Mouse (Mus musculus) mature B cell (primary cell): ENCODE measurements around the gene Myrf.

ENCODE experiments used
- in situ Hi-C: fragments of 300-500 bp; cut with MboI; formaldehyde crosslinking; loops from 2 replicates; pipeline ENCODE4 v1.14.3; 2019

The Myrf gene

DNA sequence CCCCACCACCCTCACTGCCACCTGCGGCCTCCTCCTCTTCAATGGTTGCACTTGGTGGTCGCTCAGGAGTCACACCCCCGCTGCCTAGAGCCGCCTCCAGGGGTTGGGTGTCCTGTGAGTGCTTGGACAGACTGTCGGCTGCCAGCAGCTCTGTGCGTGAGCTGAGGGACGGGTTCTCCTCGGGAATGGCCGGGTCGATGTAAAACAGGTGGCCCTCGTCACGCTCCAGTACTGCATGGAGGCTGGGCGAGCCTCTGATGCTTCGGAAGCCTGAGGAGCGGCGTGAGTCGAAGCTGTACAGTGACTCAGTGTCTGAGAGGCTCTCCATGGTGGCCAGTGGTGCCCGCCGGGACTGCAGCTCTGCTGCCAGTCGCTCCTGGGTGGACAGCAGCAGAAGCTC lies 7.6 kb upstream of the Myrf start:
- in situ Hi-C loops, result no loop called here

DNA sequence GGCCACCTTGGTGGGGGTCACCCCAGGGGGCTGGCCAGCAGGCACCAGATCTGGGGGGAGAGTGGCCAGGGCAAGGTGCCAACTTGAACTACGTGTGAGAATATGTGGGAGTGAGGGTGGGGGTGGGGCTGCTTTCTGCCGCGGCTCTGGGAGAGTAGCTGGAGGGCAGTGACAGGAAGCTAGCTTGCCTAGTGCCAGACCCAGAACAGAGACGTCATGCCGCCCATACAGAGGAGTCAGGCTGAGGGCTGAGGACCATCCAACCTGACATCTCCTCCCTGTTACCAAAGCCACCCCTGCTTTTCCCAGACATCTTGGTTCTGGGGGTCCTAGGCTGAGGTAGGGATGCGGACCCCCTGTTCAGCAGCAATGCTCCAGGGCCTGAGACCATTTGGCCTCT lies 6.6 kb upstream of the Myrf start:
- in situ Hi-C loops, result no loop called here

GRCm38 (mm10) chr19:10244183-10244582 lies 3.6 kb upstream of the Myrf start:
- in situ Hi-C loops, result no loop called here

DNA sequence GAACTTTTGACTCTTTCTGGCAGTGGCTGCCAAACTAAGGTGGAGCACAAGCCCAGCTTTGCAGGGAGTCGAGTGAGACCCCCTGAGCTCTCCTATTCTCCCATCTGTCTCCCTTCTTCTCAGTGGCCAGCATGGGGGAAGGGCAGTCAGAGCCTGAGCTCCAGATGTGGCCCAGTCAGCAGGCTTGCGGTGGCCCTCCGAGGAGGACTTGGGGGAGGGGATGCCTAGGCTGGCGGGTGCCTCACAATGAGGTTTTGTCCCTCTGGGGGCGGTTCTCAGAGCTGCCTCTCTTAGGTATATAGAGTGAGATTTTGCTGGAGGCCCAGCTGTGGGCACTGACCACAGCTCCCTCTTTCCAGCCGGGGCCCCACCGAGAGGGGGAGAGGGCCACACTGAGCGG lies 2.4 kb upstream of the Myrf start:
- in situ Hi-C loops, result no loop called here

- in situ Hi-C loops, result no loop called here
Measured at GRCm38 (mm10) chr19:10239975-10240653, 434 bp downstream of the Myrf start.

GRCm38 (mm10) chr19:10239419-10239818 lies 1.1 kb downstream of the Myrf start:
- in situ Hi-C loops, result no loop called here

- in situ Hi-C loops, result no loop called here
Measured at GRCm38 (mm10) chr19:10238477-10238876, 2.1 kb downstream of the Myrf start.

DNA sequence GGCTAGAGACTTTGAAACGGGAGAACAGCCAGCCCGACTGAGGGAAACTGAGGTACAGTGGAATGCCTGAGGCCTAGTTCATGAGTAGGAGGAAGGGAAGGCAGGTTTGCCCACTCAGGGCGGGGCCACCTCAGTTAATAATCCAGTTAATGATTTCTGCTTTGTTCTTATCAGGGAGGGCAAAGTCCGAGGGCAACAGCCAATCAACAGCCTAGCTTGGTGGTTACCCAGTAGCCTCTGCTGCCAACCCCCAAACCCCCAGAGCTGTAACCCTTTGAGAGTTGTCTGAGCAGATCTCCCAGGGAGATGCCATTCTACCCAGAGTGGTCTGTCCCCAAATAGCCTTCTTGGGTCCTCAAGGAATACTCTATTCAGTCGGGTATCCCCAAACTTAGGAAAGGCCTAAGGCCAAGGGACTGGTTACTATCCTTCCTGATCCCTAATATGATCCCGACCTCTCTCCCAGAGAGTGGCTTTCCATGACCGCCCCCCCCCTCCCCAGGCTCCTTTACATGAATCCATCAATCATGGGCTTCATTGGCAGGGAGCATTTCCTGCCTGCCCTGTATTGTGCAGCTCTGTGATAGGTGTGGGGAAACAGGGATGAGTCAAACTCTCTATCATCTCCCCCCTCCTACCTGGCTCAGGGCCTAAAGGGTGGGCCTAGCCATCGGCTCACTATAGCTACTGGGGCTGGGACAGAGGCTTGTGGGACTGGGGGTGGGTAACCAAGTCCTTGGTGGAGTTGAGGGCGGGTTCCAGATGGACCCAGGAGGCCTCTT lies 4.6 kb downstream of the Myrf start:
- in situ Hi-C loops, result no loop called here

- in situ Hi-C loops, result no loop called here
Measured at GRCm38 (mm10) chr19:10232327-10233017, 8.1 kb downstream of the Myrf start.

- in situ Hi-C loops, result no loop called here
Measured at GRCm38 (mm10) chr19:10231871-10232270, 8.7 kb downstream of the Myrf start.

DNA sequence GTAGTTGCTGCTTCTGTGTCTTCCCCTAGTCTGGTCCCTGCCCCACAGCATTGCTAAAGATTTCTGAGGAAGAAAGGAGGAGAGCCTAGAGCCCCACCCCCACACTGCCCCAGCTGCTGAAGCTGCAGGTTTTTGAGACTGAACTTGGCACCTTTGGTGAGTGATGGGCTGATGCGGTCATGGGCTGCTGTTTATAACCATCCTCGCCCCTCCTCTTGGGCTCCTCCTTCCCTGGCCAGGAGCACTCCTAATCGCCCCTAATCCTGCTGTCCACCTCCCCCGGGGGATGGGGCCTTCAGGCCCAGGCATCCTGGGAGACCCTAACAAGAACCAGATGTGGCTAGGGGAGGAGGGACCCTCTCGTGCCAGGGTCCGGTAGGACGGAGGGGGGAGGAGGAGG lies 9.5 kb downstream of the Myrf start:
- in situ Hi-C loops, result no loop called here

DNA sequence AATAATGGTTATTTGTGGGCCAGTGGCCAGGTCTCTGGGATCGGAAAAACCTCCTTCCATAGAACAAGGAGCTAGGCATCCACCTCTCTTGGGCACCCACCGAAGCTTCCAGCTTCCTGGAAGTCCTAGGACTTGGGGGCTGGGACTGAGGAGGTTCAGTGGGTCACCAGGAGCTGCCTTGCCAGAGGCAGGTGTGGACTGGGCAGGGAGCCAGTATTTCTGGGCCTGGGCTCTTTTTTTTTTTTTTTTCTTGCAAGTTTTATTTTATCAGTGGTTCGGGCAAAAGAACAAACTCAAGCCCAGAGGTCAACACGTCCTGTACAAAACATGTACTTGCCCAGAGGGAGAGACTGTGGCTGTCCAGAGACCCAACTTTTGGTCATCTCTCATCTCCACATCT lies 14.8 kb downstream of the Myrf start:
- in situ Hi-C loops, result no loop called here

DNA sequence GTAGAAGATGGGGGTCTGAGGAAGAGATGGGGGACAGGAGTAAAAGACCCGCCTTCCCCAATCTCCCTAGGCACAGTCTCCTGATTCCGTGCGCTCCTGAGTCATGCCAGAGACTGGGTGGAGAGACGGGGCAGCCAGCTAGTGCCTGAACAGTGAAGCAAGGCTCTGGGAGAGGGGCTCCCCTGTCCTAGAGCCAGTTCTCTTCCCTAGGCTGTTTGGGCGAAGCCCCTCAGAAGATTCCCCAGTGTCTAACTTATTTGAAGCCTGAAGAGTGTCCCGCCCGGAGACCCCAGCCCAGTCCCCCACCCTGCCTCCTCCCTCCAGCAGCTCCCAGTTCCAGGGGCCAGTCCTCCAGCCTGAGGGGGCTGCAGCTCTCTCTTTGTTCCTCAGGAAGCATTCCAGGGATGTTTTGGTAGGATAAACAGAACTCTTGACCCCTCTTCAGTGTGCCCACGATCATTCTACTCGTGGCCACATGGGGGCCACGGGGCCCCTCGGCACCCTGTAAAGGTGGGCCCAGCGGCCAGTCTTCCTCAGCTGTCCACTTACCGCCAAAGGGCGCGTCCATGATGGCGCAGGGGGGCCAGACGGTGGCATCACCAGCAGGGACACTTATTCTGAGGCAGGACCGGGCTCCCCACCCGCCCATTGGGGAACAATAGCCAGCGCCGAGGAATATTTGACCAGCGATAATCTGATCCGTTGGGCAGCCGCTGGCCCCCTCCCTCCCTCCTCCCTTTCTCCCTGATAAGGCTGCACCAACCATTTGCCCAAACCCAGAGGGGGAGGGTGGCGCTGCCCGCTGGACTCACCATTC lies 15.7 kb downstream of the Myrf start:
- in situ Hi-C loops, result no loop called here

GRCm38 (mm10) chr19:10223561-10223960 lies 17.0 kb downstream of the Myrf start:
- in situ Hi-C loops, result no loop called here

DNA sequence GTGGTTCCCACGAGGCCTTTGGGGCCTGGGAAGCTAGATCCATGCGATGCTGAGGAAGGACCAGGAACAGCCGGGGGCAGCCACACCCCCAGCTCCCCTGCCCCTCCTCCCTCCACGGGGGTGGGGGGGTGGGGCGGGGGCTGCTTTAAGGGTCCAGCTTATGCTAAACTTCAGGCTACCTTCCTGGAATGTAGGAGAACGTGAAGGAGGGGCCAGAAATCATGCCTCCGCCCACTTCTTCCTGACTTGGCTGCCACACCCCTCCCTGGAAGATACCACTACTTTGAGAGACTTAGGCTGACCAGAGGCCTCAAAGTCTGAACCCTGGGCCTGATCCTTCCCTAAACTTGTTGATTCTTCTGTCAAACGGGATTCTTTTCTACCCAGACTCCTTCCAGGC lies 17.9 kb downstream of the Myrf start:
- in situ Hi-C loops, result no loop called here

- in situ Hi-C loops, result no loop called here
Measured at GRCm38 (mm10) chr19:10221585-10221984, 19.0 kb downstream of the Myrf start.

GRCm38 (mm10) chr19:10219593-10219992 lies 21.0 kb downstream of the Myrf start:
- in situ Hi-C loops, result no loop called here

GRCm38 (mm10) chr19:10219108-10219507 lies 21.4 kb downstream of the Myrf start:
- in situ Hi-C loops, result no loop called here

- in situ Hi-C loops, result no loop called here
Measured at GRCm38 (mm10) chr19:10216101-10216500, 24.4 kb downstream of the Myrf start.

- in situ Hi-C loops, result no loop called here
Measured at GRCm38 (mm10) chr19:10213796-10214471, 26.6 kb downstream of the Myrf start.

- in situ Hi-C loops, result no loop called here
Measured at GRCm38 (mm10) chr19:10210885-10211284, 29.7 kb downstream of the Myrf start.
